Mouse (Mus musculus) heart, embryonic 14.5 days (tissue): ENCODE results near the gene Enpp7. TPM values are rescaled to one million over a fixed set of nuclear protein-coding genes. Genes with fewer than 3 reads are reported as not detected.

Experiments
- ATAC-seq: fragments of 200-750 bp; cut with Nextera tagmentation; 2 replicates; pipeline ENCODE4 v1.8.0; 2017; ENCODE audit warnings: low read depth, moderate TSS enrichment; ENCODE audit not compliant: insufficient number of reproducible peaks, insufficient read depth, low FRiP score
- H3K27ac ChIP-seq, 2 experiments: fragments of 200-500 bp in 1 of 2; fragments of 300-500 bp in 1 of 2; sonication (generic) in 1 of 2; replicated peaks in 1 of 2; 2 replicates each; pipeline ENCODE4 v1.5.1; 2012 to 2014; ENCODE audit warnings: low read depth in 2 of 2, low read length in 2 of 2, control low read depth in 1 of 2, mild to moderate bottlenecking in 1 of 2, mixed read lengths in 1 of 2; ENCODE audit not compliant: control insufficient read depth in 1 of 2, insufficient read depth in 1 of 2
- H3K27me3 ChIP-seq: fragments of 300-500 bp; sonication (generic); 2 replicates; pipeline ENCODE4 v1.6.1; 2014; ENCODE audit warnings: mild to moderate bottlenecking, low read length, control low read depth; ENCODE audit not compliant: control insufficient read depth, insufficient read depth
- H3K36me3 ChIP-seq: fragments of 300-500 bp; sonication (generic); 2 replicates; pipeline ENCODE4 v1.6.1; 2014; ENCODE audit warnings: mild to moderate bottlenecking, control low read depth, low read length, mixed read lengths; ENCODE audit not compliant: control insufficient read depth, insufficient read depth
- H3K4me1 ChIP-seq, 2 experiments: fragments of 200-500 bp in 1 of 2; fragments of 300-500 bp in 1 of 2; sonication (generic) in 1 of 2; 2 replicates each; pipeline ENCODE4 v1.6.1; 2012 to 2014; ENCODE audit warnings: low read length in 2 of 2, control low read depth in 1 of 2, mixed read lengths in 1 of 2; ENCODE audit not compliant: control insufficient read depth in 2 of 2, insufficient read depth in 2 of 2
- H3K4me2 ChIP-seq: fragments of 300-500 bp; sonication (generic); 2 replicates; pipeline ENCODE4 v1.6.1; 2014; ENCODE audit warnings: mild to moderate bottlenecking, low read length
- H3K4me3 ChIP-seq, 2 experiments: fragments of 200-500 bp in 1 of 2; fragments of 300-500 bp in 1 of 2; sonication (generic) in 1 of 2; 2 replicates each; pipeline ENCODE4 v1.5.1; 2012 to 2014; ENCODE audit warnings: low read length in 2 of 2, mild to moderate bottlenecking in 2 of 2, control low read depth in 1 of 2, low read depth in 1 of 2, moderate library complexity in 1 of 2; ENCODE audit not compliant: control insufficient read depth in 1 of 2, insufficient read depth in 1 of 2
- H3K9ac ChIP-seq: fragments of 300-500 bp; sonication (generic); 2 replicates; pipeline ENCODE4 v1.6.1; 2014; ENCODE audit warnings: mild to moderate bottlenecking, low read length
- H3K9me3 ChIP-seq: fragments of 300-500 bp; sonication (generic); 2 replicates; pipeline ENCODE4 v1.6.1; 2016; ENCODE audit warnings: low read length, control low read depth; ENCODE audit not compliant: control insufficient read depth
- WGBS: fragments of 180-500 bp; shearing (Covaris S2); extraction: QIAGEN DNeasy Blood & Tissue Kit; methylation state at CpG from one replicate; pipeline ENCODE4 v1.1.7; 2014; 5-methylcytosine and 5-hydroxymethylcytosine counted together
- polyA plus RNA-seq: library from polyadenylated mRNA; unstranded; fragments of >200 nt; fragmentation: Nextera tagmentation; extraction: Ambion mirVana; gene quantifications from 2 replicates; pipeline ENCODE4 v1.2.1, GENCODE M21; 2014

Gene Enpp7
- polyA plus RNA-seq, 1 experiment from 2014 or later = not detected

GRCm38 (mm10) chr11:119024260-119024659 lies 36.3 kb downstream of the Enpp7 start:
- Histone ChIP-seq H3K4me1 (peaks cover 34% of the 10 kb centered on the region in 2 experiments), H3K4me2 (peak overlapping the region; percentile 85), H3K4me3 (peak overlapping the region; percentile 90 to 92), H3K27ac (peak overlapping the region in 1 of 2 experiments; percentile 77; a peak in 1 of 4 replicates), H3K9me3 (no peaks in the 10 kb centered on the region), H3K27me3 (peaks cover 16% of the 10 kb centered on the region), H3K9ac (peak overlapping the region; percentile 86), H3K36me3 (peaks cover 30% of the 10 kb centered on the region)
- WGBS = 19% methylated on average over 7 of the region's 7 CpGs
- ATAC-seq = no peak

GRCm38 (mm10) chr11:119026203-119026602 lies 38.2 kb downstream of the Enpp7 start:
- peaks cover 34% of the 10 kb centered on the region in 2 experiments for H3K4me1 ChIP-seq
- WGBS = 34% methylated on average over 12 of the region's 12 CpGs
- no peak overlapping the region for H3K4me3 ChIP-seq
- no peak overlapping the region; a peak in 1 of 4 replicates for H3K27ac ChIP-seq
- no peaks in the 10 kb centered on the region for H3K9me3 ChIP-seq
- peaks cover 44% of the 10 kb centered on the region for H3K36me3 ChIP-seq
- H3K9ac ChIP-seq = peak overlapping the region; percentile 36; the same call in 1 of the 2 replicates
- no peak for ATAC-seq
- H3K27me3 ChIP-seq = peaks cover 4% of the 10 kb centered on the region
- H3K4me2 ChIP-seq = peak overlapping the region; percentile 29

GRCm38 (mm10) chr11:119033874-119034558 lies 46.0 kb downstream of the Enpp7 start:
- H3K36me3 ChIP-seq = peaks cover 27% of the 10 kb centered on the region
- 1% methylated on average over 26 of the region's 26 CpGs for WGBS
- no peak for ATAC-seq

GRCm38 (mm10) chr11:119034635-119035034 lies 46.6 kb downstream of the Enpp7 start:
- Histone ChIP-seq H3K4me3 (peak overlapping the region in 1 of 2 experiments; percentile 25; a peak in 2 of 4 replicates), H3K27me3 (peaks cover 59% of the 10 kb centered on the region), H3K27ac (no peak overlapping the region), H3K9ac (no peak overlapping the region), H3K36me3 (peaks cover 24% of the 10 kb centered on the region), H3K9me3 (no peaks in the 10 kb centered on the region), H3K4me1 (peaks cover 5 to 17% of the 10 kb centered on the region in 2 experiments; a peak in 3 of 4 replicates), H3K4me2 (peak overlapping the region; percentile 60)
- 2% methylated on average over 19 of the region's 19 CpGs for WGBS
- ATAC-seq = no peak

More at GRCm38 (mm10) chr11:119033874-119034558, 46.0 kb downstream of the Enpp7 start:
- peaks cover 5 to 16% of the 10 kb centered on the region in 2 experiments; a peak in 3 of 4 replicates for H3K4me1 ChIP-seq
- H3K27ac ChIP-seq = no peak overlapping the region
- no peak overlapping the region for H3K9ac ChIP-seq
- peak overlapping the region; percentile 60 for H3K4me2 ChIP-seq
- H3K27me3 ChIP-seq = peaks cover 56% of the 10 kb centered on the region
- no peaks in the 10 kb centered on the region for H3K9me3 ChIP-seq
- peak overlapping the region in 1 of 2 experiments; percentile 25; a peak in 2 of 4 replicates for H3K4me3 ChIP-seq

GRCm38 (mm10) chr11:119035094-119035685 lies 47.2 kb downstream of the Enpp7 start:
- Histone ChIP-seq H3K4me3 (0 out of 4 replicates have a peak overlapping the region, but pooled peaks of 1 of the 2 experiments have one; percentile 25), H3K27me3 (peaks cover 59% of the 10 kb centered on the region)
- WGBS = 2% methylated on average over 21 of the region's 21 CpGs

GRCm38 (mm10) chr11:119035686-119036165 lies 47.7 kb downstream of the Enpp7 start:
- Histone ChIP-seq H3K4me1 (peaks cover 10 to 25% of the 10 kb centered on the region in 2 experiments), H3K4me3 (no peak overlapping the region)

More at GRCm38 (mm10) chr11:119035094-119035685, 47.2 kb downstream of the Enpp7 start:
- Histone ChIP-seq H3K9ac (no peak overlapping the region), H3K9me3 (no peaks in the 10 kb centered on the region), H3K4me1 (peaks cover 10 to 23% of the 10 kb centered on the region in 2 experiments), H3K4me2 (no peak overlapping the region), H3K27ac (no peak overlapping the region), H3K36me3 (peaks cover 19% of the 10 kb centered on the region)
- no peak for ATAC-seq

GRCm38 (mm10) chr11:119036447-119036846 lies 48.5 kb downstream of the Enpp7 start:
- no peak for ATAC-seq
- Histone ChIP-seq H3K27ac (no peak overlapping the region), H3K9ac (peak overlapping the region; percentile 11; the same call in 1 of the 2 replicates), H3K36me3 (peaks cover 13% of the 10 kb centered on the region), H3K27me3 (peaks cover 60% of the 10 kb centered on the region), H3K4me1 (peaks cover 10 to 25% of the 10 kb centered on the region in 2 experiments), H3K4me2 (peak overlapping the region; percentile 97), H3K9me3 (no peaks in the 10 kb centered on the region), H3K4me3 (peak overlapping the region in 1 of 2 experiments; percentile 65; a peak in 2 of 4 replicates)
- 3% methylated on average over 15 of the region's 15 CpGs for WGBS

More at GRCm38 (mm10) chr11:119035686-119036165, 47.7 kb downstream of the Enpp7 start:
- WGBS = 4% methylated on average over 21 of the region's 21 CpGs
- Histone ChIP-seq H3K36me3 (peaks cover 13% of the 10 kb centered on the region), H3K27ac (no peak overlapping the region), H3K9ac (no peak overlapping the region), H3K9me3 (no peaks in the 10 kb centered on the region), H3K27me3 (peaks cover 59% of the 10 kb centered on the region), H3K4me2 (no peak overlapping the region)
- ATAC-seq = no peak
